Mouse (Mus musculus): ENCODE results near the gene Ifnlr1.

- TF ChIP-seq CTCF (IDR thresholded peaks at IDR 0.05; ENCODE audit: low read depth, low read length) (no peak), POLR2A (IDR thresholded peaks at IDR 0.05; ENCODE audit: insufficient read depth, low read length) (no peak), EP300 (IDR thresholded peaks at IDR 0.05; ENCODE audit: insufficient read depth, low read depth, low read length) (no peak)
Observed at GRCm38 (mm10) chr4:135752779-135753164, 66.7 kb downstream of the Ifnlr1 start.

All from ES-Bruce4 (cell line).